Mouse (Mus musculus): ENCODE measurements at regions not wholly inside any gene's neighbourhood (a gene's known extent, or its start where the extent isn't known, plus 50 kb on each side); places are given as distances from the start of the nearest gene placed in this dataset.
"Not testable (repeated sequence)": the region's sequence is repeated elsewhere in the genome, so short reads cannot be mapped to it uniquely, and the experiment has no call there.

GRCm38 (mm10) chr7:60492028-60492995 is 352.3 kb upstream of the Snrpn start:
- H3K27ac ChIP-seq: peak overlapping the region; percentile 70
- 19% methylated on average over 34 of the region's 39 CpGs for WGBS
- not testable (repeated sequence) for H3K27me3 ChIP-seq (ENCODE audit: poor library complexity, severe bottlenecking)

GRCm38 (mm10) chr7:60487839-60488454 is 347.9 kb upstream of the Snrpn start:
- not testable (repeated sequence) for H3K4me3 ChIP-seq; H3K27me3 ChIP-seq (ENCODE audit: poor library complexity, severe bottlenecking)

More at GRCm38 (mm10) chr7:60492028-60492995, 352.3 kb upstream of the Snrpn start:
- H3K9me3 ChIP-seq; H3K4me1 ChIP-seq; H3K36me3 ChIP-seq (replicated peaks): not testable (repeated sequence)
- H3K4me3 ChIP-seq: peak overlapping the region; percentile 46
- peak; percentile 40 for DNase-seq (ENCODE audit: extremely low spot score, low spot score)

GRCm38 (mm10) chr7:60450074-60450603 is 310.1 kb upstream of the Snrpn start:
- H3K27me3 ChIP-seq (ENCODE audit: poor library complexity, severe bottlenecking); H3K4me3 ChIP-seq; H3K9me3 ChIP-seq; H3K36me3 ChIP-seq (replicated peaks); DNase-seq (ENCODE audit: extremely low spot score, low spot score); H3K4me1 ChIP-seq: not testable (repeated sequence)
- 53% methylated on average over 3 of the region's 3 CpGs for WGBS
- peak overlapping the region; percentile 62; the same call in 1 of the 2 replicates for H3K27ac ChIP-seq

More at GRCm38 (mm10) chr7:60487839-60488454, 347.9 kb upstream of the Snrpn start:
- not testable (repeated sequence) for H3K4me1 ChIP-seq; H3K9me3 ChIP-seq; H3K27ac ChIP-seq; DNase-seq (ENCODE audit: extremely low spot score, low spot score); H3K36me3 ChIP-seq (replicated peaks)
- WGBS: 2% methylated on average over 4 of the region's 4 CpGs

GRCm38 (mm10) chr7:60449239-60450073 is 309.4 kb upstream of the Snrpn start:
- DNase-seq (ENCODE audit: extremely low spot score, low spot score); H3K27me3 ChIP-seq (ENCODE audit: poor library complexity, severe bottlenecking): not testable (repeated sequence)
- 59% methylated on average over 2 of the region's 2 CpGs for WGBS

GRCm38 (mm10) chr7:60438781-60439180 is 298.8 kb upstream of the Snrpn start:
- WGBS: 58% methylated on average over 3 of the region's 3 CpGs
- Histone ChIP-seq H3K27ac (no peak overlapping the region), H3K4me3 (no peak overlapping the region), H3K36me3 (replicated peaks) (no peaks in the 10 kb centered on the region), H3K27me3 (ENCODE audit: poor library complexity, severe bottlenecking) (no peaks in the 10 kb centered on the region), H3K4me1 (no peaks in the 10 kb centered on the region), H3K9me3 (no peaks in the 10 kb centered on the region)
- no peak for DNase-seq (ENCODE audit: extremely low spot score, low spot score)

More at GRCm38 (mm10) chr7:60449239-60450073, 309.4 kb upstream of the Snrpn start:
- H3K36me3 ChIP-seq (replicated peaks); H3K9me3 ChIP-seq; H3K4me3 ChIP-seq; H3K4me1 ChIP-seq: not testable (repeated sequence)
- H3K27ac ChIP-seq: peak overlapping the region; percentile 62; the same call in 1 of the 2 replicates

- DNase-seq (ENCODE audit: extremely low spot score, low spot score): peak; percentile 72
- H3K36me3 ChIP-seq (replicated peaks); H3K4me1 ChIP-seq; H3K27me3 ChIP-seq (ENCODE audit: poor library complexity, severe bottlenecking); H3K9me3 ChIP-seq: not testable (repeated sequence)
- 10% methylated on average over 33 of the region's 33 CpGs for WGBS
- H3K4me3 ChIP-seq: peak overlapping the region; percentile 49
- peak overlapping the region; percentile 81 for H3K27ac ChIP-seq
These were observed 251.2 kb upstream of the Snrpn start for GRCm38 (mm10) chr7:60391011-60391863.

- WGBS: 4% methylated on average over 5 of the region's 5 CpGs
- DNase-seq (ENCODE audit: extremely low spot score, low spot score): not testable (repeated sequence)
These were observed 246.9 kb upstream of the Snrpn start for GRCm38 (mm10) chr7:60386957-60387356.

GRCm38 (mm10) chr7:60374001-60374400 is 234.0 kb upstream of the Snrpn start:
- not testable (repeated sequence) for H3K9me3 ChIP-seq; H3K27me3 ChIP-seq (ENCODE audit: poor library complexity, severe bottlenecking); H3K36me3 ChIP-seq (replicated peaks); DNase-seq (ENCODE audit: extremely low spot score, low spot score); H3K4me3 ChIP-seq; H3K27ac ChIP-seq; H3K4me1 ChIP-seq
- 27% methylated on average over 3 of the region's 3 CpGs for WGBS

More at GRCm38 (mm10) chr7:60386957-60387356, 246.9 kb upstream of the Snrpn start:
- not testable (repeated sequence) for H3K36me3 ChIP-seq (replicated peaks); H3K27me3 ChIP-seq (ENCODE audit: poor library complexity, severe bottlenecking); H3K4me3 ChIP-seq; H3K4me1 ChIP-seq; H3K9me3 ChIP-seq; H3K27ac ChIP-seq

GRCm38 (mm10) chr7:60352206-60352605 is 212.2 kb upstream of the Snrpn start:
- H3K9me3 ChIP-seq; H3K4me1 ChIP-seq; H3K27me3 ChIP-seq (ENCODE audit: poor library complexity, severe bottlenecking); H3K27ac ChIP-seq; DNase-seq (ENCODE audit: extremely low spot score, low spot score); H3K4me3 ChIP-seq; H3K36me3 ChIP-seq (replicated peaks): not testable (repeated sequence)
- WGBS: 79% methylated on average over 2 of the region's 2 CpGs
